Mouse (Mus musculus) lung, adult 2 months (tissue): ENCODE data around the gene H2al1d.
"Not testable (repeated sequence)": the region's sequence is repeated elsewhere in the genome, so short reads cannot be mapped to it uniquely, and the experiment has no call there.

ENCODE experiments used
- CTCF ChIP-seq: fragments of 200-500 bp; IDR thresholded peaks from 2 replicates; pipeline ENCODE4 v1.5.1; 2011; ENCODE audit warnings: mild to moderate bottlenecking, low read length, control low read depth; ENCODE audit not compliant: insufficient read depth
- POLR2A ChIP-seq: fragments of 200-500 bp; IDR thresholded peaks from 2 replicates; pipeline ENCODE4 v1.6.1; 2011; ENCODE audit warnings: low read depth, mild to moderate bottlenecking, control low read depth, low read length, borderline replicate concordance; ENCODE audit errors: extremely low read depth

DNA sequence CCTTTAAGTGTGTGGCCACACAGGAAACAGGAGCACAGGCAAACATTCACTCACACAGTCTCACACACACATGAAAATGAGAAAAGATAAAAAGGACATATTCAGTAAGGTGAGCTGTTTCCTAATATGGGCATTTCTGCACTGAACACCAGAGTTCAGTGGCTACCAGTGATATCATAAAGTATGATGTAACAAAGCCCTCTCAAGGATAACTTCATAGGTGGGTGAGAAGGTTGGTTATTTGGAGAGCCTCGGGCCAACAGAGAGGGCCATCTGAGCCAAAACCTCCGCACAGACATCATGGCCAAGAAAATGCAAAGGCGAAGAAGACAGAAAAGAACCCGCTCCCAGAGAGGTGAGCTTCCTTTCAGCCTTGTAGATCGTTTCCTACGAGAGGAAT, 6.2 kb downstream of the H2al1d start, which contains the start of gene H2al1f:
- not testable (repeated sequence) for TF ChIP-seq CTCF, POLR2A
